Mouse (Mus musculus) liver, embryonic 14 days (tissue): ENCODE measurements around the gene D5Ertd577e. TPM values are rescaled to one million over a fixed set of nuclear protein-coding genes. Genes with fewer than 3 reads are reported as not detected.

ENCODE experiments used
- polyA plus RNA-seq: library from polyadenylated mRNA; depleted of rRNA; stranded (reverse); fragments of >200 nt; gene quantifications from 2 replicates; pipeline ENCODE4 v1.2.3, GENCODE M21; 2012; rRNA removed

D5Ertd577e gene
- not detected in 2 replicates for polyA plus RNA-seq

DNA sequence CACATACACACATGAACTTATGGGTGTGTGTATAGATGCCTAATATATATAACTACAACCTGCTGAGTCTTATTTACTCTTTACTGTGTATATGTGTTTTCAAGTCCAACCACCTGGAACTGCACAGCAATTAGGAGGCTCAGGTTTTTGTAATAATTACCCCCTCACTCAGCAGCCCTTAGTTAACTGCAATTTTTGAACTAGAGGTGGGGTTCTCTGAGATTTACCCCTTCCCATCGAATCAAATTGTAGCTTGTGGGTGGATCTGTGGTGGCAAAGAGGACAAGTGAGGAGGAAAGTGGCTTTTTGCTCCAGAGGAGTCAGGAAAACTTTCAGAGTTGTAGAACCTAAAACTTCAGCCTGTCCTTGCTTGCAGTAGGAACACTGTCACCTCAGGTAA is at the start of gene D5Ertd577e:
TSS of gene D5Ertd577e (plus strand) at position 301 of the 400 bp plus-strand sequence.

GRCm38 (mm10) chr5:95510458-95510857 is 53.9 kb downstream of the D5Ertd577e start, which contains the start of gene Gm3286:
Gm3286 (plus strand) TSS chr5:95510758.

Other genes with a start within 250 kb of the D5Ertd577e start
- not detected in 2 replicates for gene Gm10424, start 184.0 kb upstream of the D5Ertd577e start, polyA plus RNA-seq
- gene Gm3259, start 150.9 kb upstream of the D5Ertd577e start, polyA plus RNA-seq = not detected in 2 replicates
- gene Gm3286, start 54.0 kb downstream of the D5Ertd577e start, polyA plus RNA-seq = not detected in 2 replicates
- gene Gm7971, start 138.1 kb downstream of the D5Ertd577e start, polyA plus RNA-seq = not detected in 2 replicates